In genomic region chr16:18236676-18237501, GRCm38 (mm10) we compare ENCODE assay signal across 13 mouse cellular contexts. TPM values are rescaled to one million over a fixed set of nuclear protein-coding genes. Genes with fewer than 3 reads are reported as not detected.
DNase-seq lines count a peak whose midpoint lies in the region; ATAC-seq lines count a peak whose summit lies in the region.
"Had no signal": no experiment of that assay in that cellular context is flagged by ENCODE, and none has a peak within 500 bp of the region (broad histone marks: within the 10 kb centered on the region; RNA-seq: fewer than 3 reads in every experiment).

No protein-coding gene starts in this region.

- peaks cover 37% of the 10 kb centered on the region for H3K36me3 ChIP-seq in heart, embryonic 15.5 days
- H3K36me3 ChIP-seq in lung, embryonic 15.5 days: peaks cover 39% of the 10 kb centered on the region
- H3K36me3 ChIP-seq in embryonic facial prominence, embryonic 14.5 days (ENCODE audit: control insufficient read depth, insufficient read depth, low read length): peaks cover 41% of the 10 kb centered on the region
- H3K36me3 ChIP-seq in stomach, embryonic 16.5 days (ENCODE audit: control insufficient read depth, insufficient read depth, low read length): peaks cover 16% of the 10 kb centered on the region; the same call in 1 of the 2 replicates

- H3K27me3 ChIP-seq in heart, embryonic 15.5 days: no peaks in the 10 kb centered on the region
- H3K27me3 ChIP-seq in lung, embryonic 15.5 days: no peaks in the 10 kb centered on the region
- no peaks in the 10 kb centered on the region for H3K27me3 ChIP-seq in embryonic facial prominence, embryonic 14.5 days (replicated peaks; ENCODE audit: control insufficient read depth, insufficient read depth, low read length)
- no peaks in the 10 kb centered on the region for H3K27me3 ChIP-seq in stomach, embryonic 16.5 days (ENCODE audit: control insufficient read depth, insufficient read depth, low read length)
- H3K27me3 ChIP-seq: Patski had no signal

- no peak for DNase-seq in heart, adult 18-20 months
- DNase-seq in lung, postnatal 14 days: no peak
- no peak for DNase-seq in embryonic facial prominence, embryonic 14.5 days (ENCODE audit: low spot score)
- no peak for DNase-seq in cerebellum, postnatal 4 days (ENCODE audit: low spot score in 2 of 2)
- DNase-seq: cerebellum, postnatal 36 days; layer of hippocampus, postnatal 36 days; thymus, postnatal 4 days had no signal

- ATAC-seq in heart, embryonic 15.5 days (replicated peaks; ENCODE audit: insufficient number of reproducible peaks, insufficient read depth, low FRiP score, low read depth): no peak
- ATAC-seq in lung, embryonic 15.5 days (ENCODE audit: borderline replicate concordance, extremely low read depth, low FRiP score, low TSS enrichment): no peak
- no peak for ATAC-seq in embryonic facial prominence, embryonic 14.5 days (ENCODE audit: low read depth)
- no peak for ATAC-seq in stomach, embryonic 16.5 days (ENCODE audit: insufficient read depth, low FRiP score)
- ATAC-seq: Patski had no signal

- peak overlapping the region; percentile 77 for H3K4me2 ChIP-seq in heart, embryonic 15.5 days
- H3K4me2 ChIP-seq in lung, embryonic 15.5 days: no peak overlapping the region
- no peak overlapping the region for H3K4me2 ChIP-seq in embryonic facial prominence, embryonic 14.5 days (ENCODE audit: low read depth, low read length)
- 0 out of 2 replicates have a peak overlapping the region, but pooled peaks have one; percentile 77 for H3K4me2 ChIP-seq in stomach, embryonic 16.5 days (ENCODE audit: low read depth, low read length)

- H3K4me3 ChIP-seq in heart, embryonic 15.5 days: no peak overlapping the region
- H3K4me3 ChIP-seq in lung, embryonic 15.5 days: no peak overlapping the region
- no peak overlapping the region for H3K4me3 ChIP-seq in embryonic facial prominence, embryonic 14.5 days (ENCODE audit: low read depth, low read length)
- no peak overlapping the region for H3K4me3 ChIP-seq in stomach, embryonic 16.5 days (replicated peaks; ENCODE audit: low read length)

- H3K9me3 ChIP-seq in heart, embryonic 15.5 days (replicated peaks): no peaks in the 10 kb centered on the region
- no peaks in the 10 kb centered on the region for H3K9me3 ChIP-seq in lung, embryonic 15.5 days
- no peaks in the 10 kb centered on the region for H3K9me3 ChIP-seq in embryonic facial prominence, embryonic 14.5 days (ENCODE audit: control insufficient read depth, low read length)
- H3K9me3 ChIP-seq in stomach, embryonic 16.5 days (replicated peaks; ENCODE audit: control insufficient read depth, low read length): no peaks in the 10 kb centered on the region

- H3K9ac ChIP-seq in heart, embryonic 15.5 days: 0 out of 2 replicates have a peak overlapping the region, but pooled peaks have one; percentile 14
- no peak overlapping the region for H3K9ac ChIP-seq in lung, embryonic 15.5 days
- 0 out of 2 replicates have a peak overlapping the region, but pooled peaks have one; percentile 89 for H3K9ac ChIP-seq in embryonic facial prominence, embryonic 14.5 days (ENCODE audit: low read depth, low read length)
- H3K9ac ChIP-seq in stomach, embryonic 16.5 days (ENCODE audit: low read length): peak overlapping the region; percentile 92; the same call in 1 of the 2 replicates

- H3K4me1 ChIP-seq in heart, embryonic 15.5 days (replicated peaks): peaks cover 33% of the 10 kb centered on the region
- peaks cover 23% of the 10 kb centered on the region for H3K4me1 ChIP-seq in lung, embryonic 15.5 days
- H3K4me1 ChIP-seq in embryonic facial prominence, embryonic 14.5 days (ENCODE audit: control insufficient read depth, insufficient read depth, low read length): peaks cover 16% of the 10 kb centered on the region
- H3K4me1 ChIP-seq in stomach, embryonic 16.5 days (ENCODE audit: control insufficient read depth, insufficient read depth, low read length): peaks cover 18% of the 10 kb centered on the region

- peak overlapping the region; percentile 15 for H3K27ac ChIP-seq in heart, embryonic 15.5 days
- H3K27ac ChIP-seq in lung, embryonic 15.5 days: peak overlapping the region; percentile 90; the same call in 1 of the 2 replicates
- H3K27ac ChIP-seq in embryonic facial prominence, embryonic 14.5 days (replicated peaks; ENCODE audit: low read depth, low read length): peak overlapping the region; percentile 90; the same call in 1 of the 2 replicates
- no peak overlapping the region for H3K27ac ChIP-seq in stomach, embryonic 16.5 days (ENCODE audit: low read length)
- H3K27ac ChIP-seq: macrophage had no signal

- 74% methylated on average over 7 of the region's 7 CpGs for whole genome bisulfite sequencing in heart, embryonic 15.5 days
- 67% methylated on average over 7 of the region's 7 CpGs for WGBS in lung, embryonic 15.5 days
- 74% methylated on average over 7 of the region's 7 CpGs for WGBS in embryonic facial prominence, embryonic 14.5 days
- WGBS in stomach, embryonic 16.5 days: 71% methylated on average over 7 of the region's 7 CpGs

RNA-seq across cellular contexts. Expression of gene Zdhhc8, which starts 2.0 kb away (rescaled TPM):
- polyA plus RNA-seq in heart, embryonic 15.5 days (2015; fragmentation: Nextera tagmentation; extraction: Ambion mirVana): 18.8 and 29.3 TPM in 2 replicates
- 10 to 100 TPM; 18.1 to 25.1 TPM for total RNA-seq in heart, adult 18-20 months (2021)
- 19.7 and 20.6 TPM in 2 replicates for polyA plus RNA-seq in lung, embryonic 15.5 days (2015; fragmentation: Nextera tagmentation; extraction: Ambion mirVana)
- polyA plus RNA-seq in embryonic facial prominence, embryonic 14.5 days (2014; fragmentation: Nextera tagmentation; extraction: Ambion mirVana): 23.6 and 25.4 TPM in 2 replicates
- 5.0 and 6.9 TPM in 2 replicates for polyA plus RNA-seq in stomach, embryonic 16.5 days (2015; fragmentation: Nextera tagmentation; extraction: Ambion mirVana)

RNA-seq across cellular contexts. Expression of gene Trmt2a, which starts 11.6 kb away (rescaled TPM):
- 44.1 and 75.4 TPM in 2 replicates for polyA plus RNA-seq in heart, embryonic 15.5 days (2015; fragmentation: Nextera tagmentation; extraction: Ambion mirVana)
- 10 to 100 TPM; 13.8 to 16.7 TPM for total RNA-seq in heart, adult 18-20 months (2021)
- polyA plus RNA-seq in lung, embryonic 15.5 days (2015; fragmentation: Nextera tagmentation; extraction: Ambion mirVana): 103 and 106 TPM in 2 replicates
- polyA plus RNA-seq in embryonic facial prominence, embryonic 14.5 days (2014; fragmentation: Nextera tagmentation; extraction: Ambion mirVana): 79.1 and 83.5 TPM in 2 replicates
- polyA plus RNA-seq in stomach, embryonic 16.5 days (2015; fragmentation: Nextera tagmentation; extraction: Ambion mirVana): 98.8 and 99.1 TPM in 2 replicates

RNA-seq across cellular contexts. Expression of gene Ranbp1, which starts 11.6 kb away (rescaled TPM):
- polyA plus RNA-seq in heart, embryonic 15.5 days (2015; fragmentation: Nextera tagmentation; extraction: Ambion mirVana): 301 and 339 TPM in 2 replicates
- total RNA-seq in heart, adult 18-20 months (2021): 10 to 100 TPM; 36.3 to 42.5 TPM
- 580 and 615 TPM in 2 replicates for polyA plus RNA-seq in lung, embryonic 15.5 days (2015; fragmentation: Nextera tagmentation; extraction: Ambion mirVana)
- 515 and 520 TPM in 2 replicates for polyA plus RNA-seq in embryonic facial prominence, embryonic 14.5 days (2014; fragmentation: Nextera tagmentation; extraction: Ambion mirVana)
- polyA plus RNA-seq in stomach, embryonic 16.5 days (2015; fragmentation: Nextera tagmentation; extraction: Ambion mirVana): 370 and 425 TPM in 2 replicates

RNA-seq across cellular contexts. Expression of gene Ccdc188, which starts 19.2 kb away (rescaled TPM):
- 0.14 TPM in 1 of 2 replicates, not detected in the other for polyA plus RNA-seq in heart, embryonic 15.5 days (2015; fragmentation: Nextera tagmentation; extraction: Ambion mirVana)
- total RNA-seq in heart, adult 18-20 months (2021): not detected
- polyA plus RNA-seq in lung, embryonic 15.5 days (2015; fragmentation: Nextera tagmentation; extraction: Ambion mirVana): not detected in 2 replicates
- not detected in 2 replicates for polyA plus RNA-seq in embryonic facial prominence, embryonic 14.5 days (2014; fragmentation: Nextera tagmentation; extraction: Ambion mirVana)
- not detected in 2 replicates for polyA plus RNA-seq in stomach, embryonic 16.5 days (2015; fragmentation: Nextera tagmentation; extraction: Ambion mirVana)
- total RNA-seq: layer of hippocampus, postnatal 36 days had no signal
- polyA plus RNA-seq: intestine, embryonic 14.5 days; macrophage; Patski had no signal

RNA-seq across cellular contexts. Expression of gene Gm49776, which starts 21.2 kb away (rescaled TPM):
- polyA plus RNA-seq in heart, embryonic 15.5 days (2015; fragmentation: Nextera tagmentation; extraction: Ambion mirVana): 1.2 and 2.4 TPM in 2 replicates
- not detected for total RNA-seq in heart, adult 18-20 months (2021)
- 2.1 and 2.4 TPM in 2 replicates for polyA plus RNA-seq in lung, embryonic 15.5 days (2015; fragmentation: Nextera tagmentation; extraction: Ambion mirVana)
- polyA plus RNA-seq in embryonic facial prominence, embryonic 14.5 days (2014; fragmentation: Nextera tagmentation; extraction: Ambion mirVana): 1.2 and 6.5 TPM in 2 replicates
- not detected in 2 replicates for polyA plus RNA-seq in stomach, embryonic 16.5 days (2015; fragmentation: Nextera tagmentation; extraction: Ambion mirVana)
- total RNA-seq: layer of hippocampus, postnatal 36 days had no signal
- polyA plus RNA-seq: intestine, embryonic 14.5 days; macrophage had no signal

Comparison
In these comparisons a context has a peak if more than half of its experiments do, and no peak if none do; other contexts are left out.
1. H3K4me2 ChIP-seq: peak in heart, embryonic 15.5 days (single experiment) and stomach, embryonic 16.5 days (single experiment); none in lung, embryonic 15.5 days (single experiment) and embryonic facial prominence, embryonic 14.5 days (single experiment).